Mouse (Mus musculus) myocyte (in vitro differentiated cells): Measurements from ENCODE around the gene Dnah3.

Source experiments
- CEBPB ChIP-seq: IDR thresholded peaks from 2 replicates; pipeline ENCODE4 v1.6.1; 2011; ENCODE audit warnings: mild to moderate bottlenecking, moderate library complexity; ENCODE audit not compliant: poor library complexity, insufficient read depth, severe bottlenecking
- E2F4 ChIP-seq: IDR thresholded peaks from one replicate; pipeline ENCODE4 v1.6.1; 2011; ENCODE audit warnings: mild to moderate bottlenecking, control low read depth, moderate library complexity; ENCODE audit not compliant: insufficient read depth
- MAX ChIP-seq: IDR thresholded peaks from one replicate; pipeline ENCODE4 v1.6.1; 2011; ENCODE audit warnings: low read depth, mild to moderate bottlenecking, control low read depth
- MYOD1 ChIP-seq, 3 experiments: IDR thresholded peaks; one replicate each; pipeline ENCODE4 v1.6.1; 2011; ENCODE audit warnings: control low read depth in 2 of 3, low read depth in 2 of 3, mild to moderate bottlenecking in 2 of 3, moderate library complexity in 1 of 3; ENCODE audit not compliant: insufficient read length in 2 of 3, control insufficient read depth in 1 of 3
- MYOG ChIP-seq, 3 experiments: IDR thresholded peaks; one replicate each; pipeline ENCODE4 v1.6.1; 2011; ENCODE audit warnings: control low read depth in 2 of 3, low read depth in 2 of 3, mild to moderate bottlenecking in 2 of 3; ENCODE audit not compliant: insufficient read length in 2 of 3, control insufficient read depth in 1 of 3, insufficient read depth in 1 of 3
- POLR2A ChIP-seq: IDR thresholded peaks from one replicate; pipeline ENCODE4 v1.6.1; 2011; ENCODE audit warnings: low read depth, mild to moderate bottlenecking, control low read depth, moderate library complexity; ENCODE audit not compliant: insufficient read length
- POLR2AphosphoS2 ChIP-seq: IDR thresholded peaks from one replicate; pipeline ENCODE4 v1.6.1; 2011; ENCODE audit warnings: low read depth, control low read depth; ENCODE audit not compliant: insufficient read length
- REST ChIP-seq: IDR thresholded peaks from one replicate; pipeline ENCODE4 v1.6.1; 2011; ENCODE audit warnings: mild to moderate bottlenecking, control low read depth, moderate library complexity; ENCODE audit not compliant: insufficient read depth, insufficient read length
- SRF ChIP-seq: IDR thresholded peaks from one replicate; pipeline ENCODE4 v1.6.1; 2011; ENCODE audit warnings: low read depth; ENCODE audit not compliant: control insufficient read depth, insufficient read length
- TCF12 ChIP-seq: IDR thresholded peaks from one replicate; pipeline ENCODE4 v1.6.1; 2011; ENCODE audit warnings: mild to moderate bottlenecking, control low read depth; ENCODE audit not compliant: poor library complexity, insufficient read depth, severe bottlenecking
- USF1 ChIP-seq: IDR thresholded peaks from one replicate; pipeline ENCODE4 v1.6.1; 2011; ENCODE audit warnings: low read depth, mild to moderate bottlenecking, control low read depth, moderate library complexity

- TF ChIP-seq POLR2A (no peak), MAX (no peak), USF1 (no peak), CEBPB (no peak), TCF12 (no peak), POLR2AphosphoS2 (no peak), MYOD1 (IDR thresholded peaks at IDR 0.05; ENCODE audit: control insufficient read depth in 1 of 3, insufficient read length in 2 of 3, low read depth in 2 of 3) (no peak), REST (no peak), E2F4 (no peak), MYOG (IDR thresholded peaks at IDR 0.05; ENCODE audit: control insufficient read depth in 1 of 3, insufficient read depth in 1 of 3, insufficient read length in 2 of 3, low read depth in 2 of 3) (no peak), SRF (no peak)
These were observed 60.5 kb downstream of the Dnah3 start for GRCm38 (mm10) chr7:120034566-120034965.
